Mouse (Mus musculus) effector memory CD4-positive, alpha-beta T cell, adult 7 months (primary cell): Measurements from ENCODE around the gene Abhd2. TPM values are rescaled to one million over a fixed set of nuclear protein-coding genes. Genes with fewer than 3 reads are reported as not detected.

Source experiments
- polyA plus RNA-seq: library from polyadenylated mRNA; unstranded; fragments of 100-300 nt; shearing (Covaris generic); gene quantifications from one replicate; pipeline ENCODE4 v1.2.1, GENCODE M21; 2017

Gene Abhd2
- polyA plus RNA-seq, result 20.9 TPM

GRCm38 (mm10) chr7:79272789-79273718 lies at the start of gene Abhd2:
TSS of gene Abhd2 (plus strand) at chr7:79273199.

GRCm38 (mm10) chr7:79386422-79387133 lies 113.6 kb downstream of the Abhd2 start, which contains the start of gene Rlbp1:
TSS of gene Rlbp1 (minus strand) at chr7:79387048.

GRCm38 (mm10) chr7:79391883-79392649 lies 119.1 kb downstream of the Abhd2 start, which contains the start of gene Fanci:
TSS of gene Fanci (plus strand) at chr7:79391929.

Other genes starting within 250 kb of the Abhd2 start
- not detected for gene Acan, start 219.7 kb upstream of the Abhd2 start, polyA plus RNA-seq
- 0.44 TPM for gene Hapln3, start 142.2 kb upstream of the Abhd2 start, polyA plus RNA-seq
- 7.1 TPM for gene Mfge8, start 124.1 kb upstream of the Abhd2 start, polyA plus RNA-seq
- not detected for gene Rlbp1, start 113.8 kb downstream of the Abhd2 start, polyA plus RNA-seq
- gene Fanci, start 118.7 kb downstream of the Abhd2 start, polyA plus RNA-seq, result 1.2 TPM
- gene Polg, start 193.2 kb downstream of the Abhd2 start, polyA plus RNA-seq, result 96.1 TPM